8 mouse cellular contexts compared by ENCODE assay signal in genomic region chr6:116055001-116055471, GRCm38 (mm10).
DNase-seq lines count a peak whose midpoint lies in the region; ATAC-seq and TF ChIP-seq lines count a peak whose summit lies in the region.

No protein-coding gene starts in this region.

- 89% methylated on average over 1 of the region's 1 CpGs for WGBS in kidney, embryonic 14.5 days
- 75% methylated on average over 1 of the region's 1 CpGs for WGBS in stomach, postnatal 0 days
- WGBS in intestine, embryonic 16.5 days, result 91% methylated on average over 1 of the region's 1 CpGs

- TF ChIP-seq EP300 in stomach, postnatal 0 days (optimal IDR thresholded peaks at IDR 0.05), result no peak

- no peak for TF ChIP-seq CTCF in stomach, postnatal 0 days (IDR thresholded peaks at IDR 0.05; ENCODE audit: low read depth)

- no peak overlapping the region for H3K4me2 ChIP-seq in kidney, embryonic 14.5 days (replicated peaks; ENCODE audit: low read depth, low read length)
- no peak overlapping the region for H3K4me2 ChIP-seq in stomach, postnatal 0 days (replicated peaks; ENCODE audit: low read depth)
- H3K4me2 ChIP-seq in intestine, embryonic 16.5 days (ENCODE audit: low read depth, low read length), result no peak overlapping the region

- H3K36me3 ChIP-seq in kidney, embryonic 14.5 days (ENCODE audit: control insufficient read depth, insufficient read depth, low read length), result no peaks in the 10 kb centered on the region
- no peaks in the 10 kb centered on the region for H3K36me3 ChIP-seq in stomach, postnatal 0 days (ENCODE audit: control insufficient read depth, insufficient read depth, low read length)
- no peaks in the 10 kb centered on the region for H3K36me3 ChIP-seq in intestine, embryonic 16.5 days (ENCODE audit: control insufficient read depth, insufficient read depth, low read length)

- intact Hi-C loops in heart, postnatal 14 days (cut with DNase I), result no loop called here

- H3K9me3 ChIP-seq in kidney, embryonic 14.5 days (ENCODE audit: control insufficient read depth, low read length), result no peaks in the 10 kb centered on the region
- no peaks in the 10 kb centered on the region for H3K9me3 ChIP-seq in stomach, postnatal 0 days (ENCODE audit: control insufficient read depth, low read length)
- H3K9me3 ChIP-seq in intestine, embryonic 16.5 days (ENCODE audit: control insufficient read depth, low read length), result no peaks in the 10 kb centered on the region

- no peak overlapping the region for H3K9ac ChIP-seq in kidney, embryonic 14.5 days (ENCODE audit: low read depth, low read length)
- no peak overlapping the region for H3K9ac ChIP-seq in stomach, postnatal 0 days (ENCODE audit: low read length)
- H3K9ac ChIP-seq in intestine, embryonic 16.5 days (ENCODE audit: low read depth, low read length), result no peak overlapping the region

- H3K27ac ChIP-seq in kidney, embryonic 14.5 days (ENCODE audit: low read depth, low read length), result no peak overlapping the region
- no peak overlapping the region for H3K27ac ChIP-seq in stomach, postnatal 0 days (replicated peaks)
- no peak overlapping the region for H3K27ac ChIP-seq in intestine, embryonic 16.5 days (ENCODE audit: low read length)

- H3K4me1 ChIP-seq in kidney, embryonic 14.5 days (ENCODE audit: control insufficient read depth, insufficient read depth, low read length), result 0 out of 2 replicates have a peak, but pooled peaks cover 6% of the 10 kb centered on the region
- H3K4me1 ChIP-seq in stomach, postnatal 0 days (replicated peaks; ENCODE audit: control insufficient read depth, insufficient read depth), result no peaks in the 10 kb centered on the region
- peaks cover 3% of the 10 kb centered on the region; the same call in 1 of the 2 replicates for H3K4me1 ChIP-seq in intestine, embryonic 16.5 days (ENCODE audit: control insufficient read depth, insufficient read depth, low read length)

- no peak for ATAC-seq in kidney, embryonic 14.5 days (ENCODE audit: low FRiP score, low TSS enrichment)
- ATAC-seq in stomach, postnatal 0 days (ENCODE audit: low FRiP score, low TSS enrichment), result no peak
- no peak for ATAC-seq in intestine, embryonic 16.5 days

- DNase-seq in kidney, adult 9 months, result peak; percentile 75
- peak; percentile 51 for DNase-seq in MN1 (ENCODE audit: low spot score)
- peak; percentile 93 for DNase-seq in cerebellum, adult 9-10 months
- DNase-seq in heart, postnatal 14 days, result peak; percentile 16 to 37
- DNase-seq in lung, postnatal 25 days (ENCODE audit: low spot score), result peak; percentile 85
- DNase-seq in stomach, postnatal 0 days (ENCODE audit: low spot score), result no peak

- H3K4me3 ChIP-seq in kidney, embryonic 14.5 days (ENCODE audit: low read length), result no peak overlapping the region
- H3K4me3 ChIP-seq in stomach, postnatal 0 days (ENCODE audit: low read depth, low read length), result no peak overlapping the region
- H3K4me3 ChIP-seq in intestine, embryonic 16.5 days (ENCODE audit: low read length), result no peak overlapping the region

- no peaks in the 10 kb centered on the region for H3K27me3 ChIP-seq in kidney, embryonic 14.5 days (ENCODE audit: control insufficient read depth, insufficient read depth, low read length)
- no peaks in the 10 kb centered on the region for H3K27me3 ChIP-seq in stomach, postnatal 0 days (ENCODE audit: control insufficient read depth, insufficient read depth, low read length)
- no peaks in the 10 kb centered on the region for H3K27me3 ChIP-seq in intestine, embryonic 16.5 days (replicated peaks; ENCODE audit: control insufficient read depth, insufficient read depth, low read length)
